Mouse (Mus musculus) neutrophil, adult 5-6 weeks (primary cell): ENCODE measurements around the gene Slc35e3. TPM values are rescaled to one million over a fixed set of nuclear protein-coding genes. Genes with fewer than 3 reads are reported as not detected.
"Not testable (repeated sequence)": the region's sequence is repeated elsewhere in the genome, so short reads cannot be mapped to it uniquely, and the experiment has no call there.

Experiments used
- ATAC-seq: fragments of 151-379, 151-347 bp; 2 replicates; pipeline ENCODE4 v1.8.0; 2017; ENCODE audit warnings: mild to moderate bottlenecking, moderate TSS enrichment; ENCODE audit not compliant: insufficient number of reproducible peaks, poor library complexity, low FRiP score, severe bottlenecking; ENCODE audit errors: extremely low read depth
- total RNA-seq: library from RNA; stranded (forward); fragments of 200-1000 nt; gene quantifications from 2 replicates; pipeline ENCODE4 v1.2.3, GENCODE M21; 2017

Slc35e3 gene
- total RNA-seq, 1 experiment from 2014 or later, result 13.2 TPM

GRCm38 (mm10) chr10:117726888-117727385, 19.2 kb downstream of the Slc35e3 start:
- ATAC-seq, result no peak

GRCm38 (mm10) chr10:117726350-117726749, 19.8 kb downstream of the Slc35e3 start:
- no peak for ATAC-seq

- no peak for ATAC-seq
Observed at GRCm38 (mm10) chr10:117725671-117726070, 20.5 kb downstream of the Slc35e3 start.

- ATAC-seq, result no peak
Observed at GRCm38 (mm10) chr10:117724804-117725361, 21.3 kb downstream of the Slc35e3 start.

- ATAC-seq, result no peak
Observed at GRCm38 (mm10) chr10:117724136-117724718, 21.9 kb downstream of the Slc35e3 start.

- ATAC-seq, result no peak
Observed at GRCm38 (mm10) chr10:117718161-117719119, 27.7 kb downstream of the Slc35e3 start.

GRCm38 (mm10) chr10:117717583-117717982, 28.6 kb downstream of the Slc35e3 start:
- ATAC-seq, result peak; percentile 36; the same call in 1 of the 2 replicates

- no peak for ATAC-seq
Observed at GRCm38 (mm10) chr10:117716686-117717085, 29.5 kb downstream of the Slc35e3 start.

GRCm38 (mm10) chr10:117715654-117716053, 30.5 kb downstream of the Slc35e3 start:
- not testable (repeated sequence) for ATAC-seq

- no peak for ATAC-seq
Observed at GRCm38 (mm10) chr10:117714928-117715500, 31.2 kb downstream of the Slc35e3 start.

GRCm38 (mm10) chr10:117714048-117714545, 32.1 kb downstream of the Slc35e3 start:
- ATAC-seq, result no peak

- no peak for ATAC-seq
Observed at GRCm38 (mm10) chr10:117713466-117713865, 32.7 kb downstream of the Slc35e3 start.

- no peak for ATAC-seq
Observed at GRCm38 (mm10) chr10:117712871-117713270, 33.3 kb downstream of the Slc35e3 start.

- no peak for ATAC-seq
Observed at GRCm38 (mm10) chr10:117712191-117712754, 33.9 kb downstream of the Slc35e3 start.

GRCm38 (mm10) chr10:117711408-117711807, 34.8 kb downstream of the Slc35e3 start:
- ATAC-seq, result no peak

- peak; percentile 89 for ATAC-seq
Observed at GRCm38 (mm10) chr10:117710604-117711141, 35.5 kb downstream of the Slc35e3 start, which contains the start of gene Mdm2. TSS of gene Mdm2 (minus strand) at chr10:117710758.

GRCm38 (mm10) chr10:117709930-117710603, 36.1 kb downstream of the Slc35e3 start:
- ATAC-seq, result peak; percentile 24; the same call in 1 of the 2 replicates

- no peak for ATAC-seq
Observed at GRCm38 (mm10) chr10:117709326-117709830, 36.8 kb downstream of the Slc35e3 start.
